Mouse (Mus musculus) small intestine, adult 2 months (tissue): ENCODE measurements around the gene Rasd2.
A peak's percentile ranks its signal among the peaks of the same experiment; 100 is the strongest.

Experiments used
- CTCF ChIP-seq: fragments of 200-500 bp; IDR thresholded peaks from 2 replicates; pipeline ENCODE4 v1.5.1; 2012; ENCODE audit warnings: low read depth, mild to moderate bottlenecking, control low read depth, inconsistent platforms, low read length, moderate library complexity, mixed read lengths; ENCODE audit not compliant: insufficient replicate concordance, insufficient read length; ENCODE audit errors: extremely low read depth
- POLR2A ChIP-seq: fragments of 200-500 bp; IDR thresholded peaks from 2 replicates; pipeline ENCODE4 v1.6.1; 2012; ENCODE audit warnings: low read depth, mild to moderate bottlenecking, control low read depth, inconsistent platforms, low read length, moderate library complexity

GRCm38 (mm10) chr8:75217969-75218368, 4.2 kb downstream of the Rasd2 start:
- TF ChIP-seq CTCF (peak; percentile 78; the same call in 1 of the 2 replicates), POLR2A (no peak)
